Mouse (Mus musculus): ENCODE results near the gene Bcl2l12. TPM values are rescaled to one million over a fixed set of nuclear protein-coding genes. Genes with fewer than 3 reads are reported as not detected.

The Bcl2l12 gene
- polyA plus RNA-seq, 1 experiment from 2014 or later: 13.7 TPM

- H3K27ac ChIP-seq (replicated peaks): peak overlapping the region; percentile 84
- H3K9me3 ChIP-seq (replicated peaks): no peaks in the 10 kb centered on the region
- H3K36me3 ChIP-seq (replicated peaks): peaks cover 16% of the 10 kb centered on the region
- H3K4me1 ChIP-seq (replicated peaks): peaks cover 56% of the 10 kb centered on the region
- peak overlapping the region; percentile 95 for H3K4me3 ChIP-seq (replicated peaks)
- peak overlapping the region; percentile 73 for H3K9ac ChIP-seq
- peak; percentile 24 for ATAC-seq (ENCODE audit: insufficient read depth)
- H3K27me3 ChIP-seq: no peaks in the 10 kb centered on the region
- WGBS (ENCODE audit: insufficient replicate concordance): under 1% methylated on average over 29 of the region's 29 CpGs
- peak overlapping the region; percentile 99 for H3K4me2 ChIP-seq
Observed at GRCm38 (mm10) chr7:44986879-44987718, 11.4 kb downstream of the Bcl2l12 start.

- WGBS (ENCODE audit: insufficient replicate concordance): under 1% methylated on average over 42 of the region's 42 CpGs
- peak; percentile 95 for ATAC-seq (ENCODE audit: insufficient read depth)
- H3K4me1 ChIP-seq (replicated peaks): peaks cover 56% of the 10 kb centered on the region
Observed at GRCm38 (mm10) chr7:44986192-44986878, 12.2 kb downstream of the Bcl2l12 start, which contains the start of gene Prmt1. Gene Prmt1 (minus strand): TSS chr7:44986568.

DNA sequence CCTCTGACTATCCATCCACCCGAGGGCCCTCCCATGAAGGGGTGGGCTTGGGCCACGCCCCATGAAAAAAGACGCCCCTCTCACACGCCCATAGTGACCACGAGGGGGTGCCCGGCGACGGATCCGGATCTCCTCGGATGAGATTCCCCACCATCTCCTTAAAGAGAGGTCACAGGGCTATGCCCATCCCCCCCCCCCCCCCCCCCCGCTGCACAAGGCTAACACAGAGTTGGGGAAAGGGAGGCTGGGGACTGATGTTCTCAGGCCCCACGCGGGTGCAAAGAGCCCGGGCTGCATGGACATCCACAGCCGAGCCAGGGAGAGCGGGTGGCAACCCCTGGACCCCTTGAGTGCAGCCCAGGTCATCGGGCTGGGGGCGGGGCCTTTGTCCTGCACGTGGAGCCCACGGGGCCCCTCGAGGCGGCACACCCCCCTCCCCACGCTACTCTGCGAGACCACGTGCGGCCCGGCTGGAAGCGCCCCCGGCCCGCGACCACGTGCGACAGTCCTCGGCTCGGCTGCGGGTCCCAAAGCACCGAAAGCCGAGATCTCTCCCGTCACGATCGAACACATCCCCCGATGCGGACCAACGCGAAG lies 12.8 kb downstream of the Bcl2l12 start:
- H3K4me2 ChIP-seq: peak overlapping the region; percentile 99
- no peaks in the 10 kb centered on the region for H3K27me3 ChIP-seq
- no peak for ATAC-seq (ENCODE audit: insufficient read depth)
- peaks cover 21% of the 10 kb centered on the region for H3K36me3 ChIP-seq (replicated peaks)
- under 1% methylated on average over 44 of the region's 45 CpGs for WGBS (ENCODE audit: insufficient replicate concordance)
- H3K4me1 ChIP-seq (replicated peaks): peaks cover 56% of the 10 kb centered on the region
- no peaks in the 10 kb centered on the region for H3K9me3 ChIP-seq (replicated peaks)
- peak overlapping the region; percentile 90 for H3K9ac ChIP-seq
- peak overlapping the region; percentile 95 for H3K4me3 ChIP-seq (replicated peaks)
- peak overlapping the region; percentile 90 for H3K27ac ChIP-seq (replicated peaks)

More at GRCm38 (mm10) chr7:44986192-44986878, 12.2 kb downstream of the Bcl2l12 start, which contains the start of gene Prmt1:
- Histone ChIP-seq H3K4me3 (replicated peaks) (peak within 1 kb of the TSS; percentile 95), H3K27me3 (no peaks in the 10 kb centered on the region), H3K27ac (replicated peaks) (peak within 1 kb of the TSS; percentile 90), H3K4me2 (peak within 1 kb of the TSS; percentile 99), H3K9me3 (replicated peaks) (no peaks in the 10 kb centered on the region), H3K9ac (peak within 1 kb of the TSS; percentile 90), H3K36me3 (replicated peaks) (peaks cover 16% of the 10 kb centered on the region)

- WGBS (ENCODE audit: insufficient replicate concordance): 31% methylated on average over 3 of the region's 3 CpGs
- Histone ChIP-seq H3K36me3 (replicated peaks) (peaks cover 25% of the 10 kb centered on the region), H3K4me2 (peak overlapping the region; percentile 99), H3K4me3 (replicated peaks) (peak overlapping the region; percentile 95), H3K9me3 (replicated peaks) (no peaks in the 10 kb centered on the region), H3K9ac (no peak overlapping the region), H3K27ac (replicated peaks) (peak overlapping the region; percentile 90), H3K27me3 (no peaks in the 10 kb centered on the region), H3K4me1 (replicated peaks) (peaks cover 56% of the 10 kb centered on the region)
- ATAC-seq (ENCODE audit: insufficient read depth): no peak
Observed at GRCm38 (mm10) chr7:44984833-44985164, 13.7 kb downstream of the Bcl2l12 start.

GRCm38 (mm10) chr7:44983944-44984832 lies 14.3 kb downstream of the Bcl2l12 start:
- ATAC-seq (ENCODE audit: insufficient read depth): no peak
- peaks cover 52% of the 10 kb centered on the region for H3K4me1 ChIP-seq (replicated peaks)
- peak overlapping the region; percentile 90 for H3K27ac ChIP-seq (replicated peaks)
- peak overlapping the region; percentile 99 for H3K4me2 ChIP-seq
- peaks cover 31% of the 10 kb centered on the region for H3K36me3 ChIP-seq (replicated peaks)
- H3K27me3 ChIP-seq: no peaks in the 10 kb centered on the region
- 78% methylated on average over 7 of the region's 7 CpGs for WGBS (ENCODE audit: insufficient replicate concordance)
- H3K4me3 ChIP-seq (replicated peaks): peak overlapping the region; percentile 95
- H3K9ac ChIP-seq: no peak overlapping the region
- H3K9me3 ChIP-seq (replicated peaks): no peaks in the 10 kb centered on the region

DNA sequence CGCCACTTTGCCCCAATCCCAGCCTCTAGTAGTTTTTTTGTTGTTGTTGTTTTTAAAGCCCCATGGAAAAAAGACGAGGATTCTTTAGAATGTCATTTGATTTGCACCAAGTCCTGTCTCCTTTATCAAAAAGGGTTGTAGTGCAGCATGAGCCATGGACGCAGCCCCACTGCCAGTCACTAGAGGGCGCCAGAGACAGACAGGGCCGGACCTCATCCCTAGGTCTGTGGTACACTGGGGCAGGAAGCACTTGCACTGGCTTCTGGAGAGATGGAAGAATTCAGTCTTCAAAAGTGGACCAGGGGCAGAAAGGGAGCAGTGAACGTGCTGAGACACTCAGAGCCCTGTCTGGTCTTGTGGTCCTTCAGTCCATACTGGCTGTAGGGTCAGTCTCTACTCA lies 15.4 kb downstream of the Bcl2l12 start:
- H3K4me2 ChIP-seq: no peak overlapping the region
- 21% methylated on average over 6 of the region's 6 CpGs for WGBS (ENCODE audit: insufficient replicate concordance)
- H3K9ac ChIP-seq: no peak overlapping the region
- H3K27me3 ChIP-seq: no peaks in the 10 kb centered on the region
- H3K27ac ChIP-seq (replicated peaks): 0 out of 2 replicates have a peak overlapping the region, but pooled peaks have one; percentile 90
- peaks cover 42% of the 10 kb centered on the region for H3K36me3 ChIP-seq (replicated peaks)
- no peak for ATAC-seq (ENCODE audit: insufficient read depth)
- H3K9me3 ChIP-seq (replicated peaks): no peaks in the 10 kb centered on the region
- H3K4me1 ChIP-seq (replicated peaks): peaks cover 43% of the 10 kb centered on the region
- no peak overlapping the region for H3K4me3 ChIP-seq (replicated peaks)

GRCm38 (mm10) chr7:44981539-44981938 lies 17.0 kb downstream of the Bcl2l12 start:
- Histone ChIP-seq H3K27ac (replicated peaks) (no peak overlapping the region), H3K4me1 (replicated peaks) (peaks cover 32% of the 10 kb centered on the region), H3K36me3 (replicated peaks) (peaks cover 58% of the 10 kb centered on the region), H3K27me3 (no peaks in the 10 kb centered on the region), H3K9me3 (replicated peaks) (no peaks in the 10 kb centered on the region), H3K4me2 (no peak overlapping the region), H3K9ac (no peak overlapping the region), H3K4me3 (replicated peaks) (no peak overlapping the region)
- WGBS (ENCODE audit: insufficient replicate concordance): 88% methylated on average over 8 of the region's 8 CpGs
- no peak for ATAC-seq (ENCODE audit: insufficient read depth)

GRCm38 (mm10) chr7:44978300-44978699 lies 20.2 kb downstream of the Bcl2l12 start:
- WGBS (ENCODE audit: insufficient replicate concordance): 79% methylated on average over 3 of the region's 3 CpGs
- Histone ChIP-seq H3K4me3 (replicated peaks) (no peak overlapping the region), H3K36me3 (replicated peaks) (peaks cover 64% of the 10 kb centered on the region), H3K9me3 (replicated peaks) (no peaks in the 10 kb centered on the region), H3K27me3 (no peaks in the 10 kb centered on the region), H3K4me1 (replicated peaks) (peaks cover 30% of the 10 kb centered on the region), H3K9ac (no peak overlapping the region), H3K4me2 (no peak overlapping the region), H3K27ac (replicated peaks) (no peak overlapping the region)
- ATAC-seq (ENCODE audit: insufficient read depth): no peak

DNA sequence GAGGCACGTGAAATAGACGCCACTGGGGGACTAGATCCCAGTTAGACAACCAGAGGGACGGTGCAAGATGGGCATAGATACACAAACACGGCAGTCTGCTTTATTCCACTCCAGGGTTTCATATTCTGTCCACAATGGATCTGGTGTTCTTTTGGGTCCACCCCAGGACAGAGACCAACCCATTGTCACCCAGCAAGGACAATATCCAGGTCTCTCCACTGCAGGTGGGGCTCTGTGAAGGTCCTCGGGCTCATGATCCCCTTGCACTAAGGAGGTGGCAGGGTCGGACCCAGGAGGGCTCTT lies 23.4 kb downstream of the Bcl2l12 start:
- 26% methylated on average over 6 of the region's 6 CpGs for WGBS (ENCODE audit: insufficient replicate concordance)
- Histone ChIP-seq H3K27ac (replicated peaks) (peak overlapping the region; percentile 85), H3K4me3 (replicated peaks) (peak overlapping the region; percentile 39; the same call in 1 of the 2 replicates)

DNA sequence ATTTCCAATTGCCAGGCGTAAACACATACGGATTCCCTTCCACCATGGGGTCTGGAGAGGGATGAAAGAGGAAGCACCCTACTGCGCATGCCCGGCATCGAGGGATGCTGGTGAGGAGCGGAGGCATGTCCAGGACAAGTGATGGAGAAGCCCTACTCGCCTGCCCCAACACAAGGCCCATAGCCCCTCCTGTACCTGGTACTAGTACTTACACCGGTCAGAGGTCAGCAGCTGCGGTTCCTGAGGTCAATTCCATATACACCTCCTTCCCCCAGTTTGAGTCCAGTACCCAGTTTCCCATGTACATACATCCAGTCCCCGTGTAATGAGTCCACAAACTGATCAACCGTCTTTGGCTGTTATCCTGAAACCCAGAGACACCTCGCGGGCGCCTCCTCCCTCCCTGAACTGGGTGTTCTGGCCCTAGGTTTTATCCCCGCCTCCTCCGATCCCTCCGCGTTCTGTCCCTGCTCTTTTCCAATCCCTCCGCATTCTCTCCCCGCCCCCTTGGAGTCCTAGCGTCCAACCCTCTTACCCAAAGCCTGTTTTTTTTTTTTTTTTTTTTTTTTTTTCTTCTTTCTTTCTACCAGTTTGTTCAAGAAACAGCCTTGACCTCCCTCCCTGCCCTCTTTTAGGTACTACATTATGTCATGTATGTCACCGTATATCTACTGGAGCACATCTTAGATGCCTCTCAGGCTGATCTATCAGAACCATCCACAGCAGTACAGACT lies 24.0 kb downstream of the Bcl2l12 start, which contains the start of gene Cpt1c:
Gene Cpt1c, minus strand, starts transcription at position 469 of the 734 bp plus-strand sequence.
- peak within 1 kb of the TSS; percentile 65 for H3K4me2 ChIP-seq
- H3K9ac ChIP-seq: peak within 1 kb of the TSS; percentile 43
- H3K9me3 ChIP-seq (replicated peaks): no peaks in the 10 kb centered on the region
- peaks cover 36% of the 10 kb centered on the region for H3K36me3 ChIP-seq (replicated peaks)
- peak within 1 kb of the TSS; percentile 39 for H3K4me3 ChIP-seq (replicated peaks)
- H3K27me3 ChIP-seq: peaks cover 11% of the 10 kb centered on the region; the same call in 1 of the 2 replicates
- H3K4me1 ChIP-seq (replicated peaks): peaks cover 45% of the 10 kb centered on the region
- ATAC-seq (ENCODE audit: insufficient read depth): peak; percentile 60
- WGBS (ENCODE audit: insufficient replicate concordance): 4% methylated on average over 22 of the region's 22 CpGs
- peak within 1 kb of the TSS; percentile 85 for H3K27ac ChIP-seq (replicated peaks)

More for the DNA sequence above, 23.4 kb downstream of the Bcl2l12 start:
- Histone ChIP-seq H3K9me3 (replicated peaks) (no peaks in the 10 kb centered on the region), H3K27me3 (peaks cover 11% of the 10 kb centered on the region; the same call in 1 of the 2 replicates), H3K4me2 (peak overlapping the region; percentile 65), H3K36me3 (replicated peaks) (peaks cover 41% of the 10 kb centered on the region), H3K9ac (0 out of 2 replicates have a peak overlapping the region, but pooled peaks have one; percentile 43), H3K4me1 (replicated peaks) (peaks cover 45% of the 10 kb centered on the region)
- no peak for ATAC-seq (ENCODE audit: insufficient read depth)
